Mouse (Mus musculus): ENCODE measurements around the gene Eif2b4.
"Not testable (repeated sequence)": the region's sequence is repeated elsewhere in the genome, so short reads cannot be mapped to it uniquely, and the experiment has no call there.

The Eif2b4 gene

GRCm38 (mm10) chr5:31192939-31193630 lies at the start of gene Eif2b4, which contains the start of gene Snx17:
Gene Eif2b4 (minus strand): TSS chr5:31193430.
Gene Snx17 (plus strand): TSS chr5:31193227.
- DNase-seq, result peak; percentile 99

GRCm38 (mm10) chr5:31242191-31242590 lies 49.0 kb upstream of the Eif2b4 start:
- DNase-seq, result no peak

GRCm38 (mm10) chr5:31241522-31242034 lies 48.3 kb upstream of the Eif2b4 start:
- DNase-seq, result no peak

- peak; percentile 98 for DNase-seq
Observed at GRCm38 (mm10) chr5:31240637-31241521, 47.6 kb upstream of the Eif2b4 start, which contains the start of the genes Nrbp1 and Gm9970. Gene Nrbp1 (plus strand): TSS chr5:31240864. Gene Gm9970 (minus strand): TSS chr5:31241232.

- DNase-seq, result no peak
Observed at GRCm38 (mm10) chr5:31226641-31227040, 33.4 kb upstream of the Eif2b4 start.

- DNase-seq, result no peak
Observed at GRCm38 (mm10) chr5:31222696-31223095, 29.5 kb upstream of the Eif2b4 start.

- peak; percentile 57 for DNase-seq
Observed at GRCm38 (mm10) chr5:31221304-31221945, 28.2 kb upstream of the Eif2b4 start.

- peak; percentile 99 for DNase-seq
Observed at GRCm38 (mm10) chr5:31220448-31221303, 27.4 kb upstream of the Eif2b4 start, which contains the start of gene Ppm1g. Gene Ppm1g (minus strand): TSS chr5:31220687.

- no peak for DNase-seq
Observed at GRCm38 (mm10) chr5:31219911-31220447, 26.7 kb upstream of the Eif2b4 start.

GRCm38 (mm10) chr5:31219474-31219873 lies 26.2 kb upstream of the Eif2b4 start:
- DNase-seq, result no peak

GRCm38 (mm10) chr5:31219070-31219469 lies 25.8 kb upstream of the Eif2b4 start:
- no peak for DNase-seq

GRCm38 (mm10) chr5:31218294-31218693 lies 25.1 kb upstream of the Eif2b4 start:
- no peak for DNase-seq

- DNase-seq, result not testable (repeated sequence)
Observed at GRCm38 (mm10) chr5:31216554-31216953, 23.3 kb upstream of the Eif2b4 start.

GRCm38 (mm10) chr5:31204421-31204820 lies 11.2 kb upstream of the Eif2b4 start:
- no peak for DNase-seq

GRCm38 (mm10) chr5:31203866-31204265 lies 10.6 kb upstream of the Eif2b4 start:
- no peak for DNase-seq

GRCm38 (mm10) chr5:31202933-31203332 lies 9.7 kb upstream of the Eif2b4 start:
- no peak for DNase-seq

- peak; percentile 98 for DNase-seq
Observed at GRCm38 (mm10) chr5:31201742-31202590, 8.7 kb upstream of the Eif2b4 start, which contains the start of gene Zfp513. Gene Zfp513 (minus strand): TSS chr5:31202303.

GRCm38 (mm10) chr5:31201042-31201741 lies 8.0 kb upstream of the Eif2b4 start:
- DNase-seq, result no peak

GRCm38 (mm10) chr5:31200327-31200768 lies 7.1 kb upstream of the Eif2b4 start:
- peak; percentile 29 for DNase-seq

- DNase-seq, result no peak
Observed at GRCm38 (mm10) chr5:31199893-31200292, 6.7 kb upstream of the Eif2b4 start.
